Mouse (Mus musculus) limb, embryonic 12.5 days (tissue): ENCODE results near the gene Zfp451. TPM values are rescaled to one million over a fixed set of nuclear protein-coding genes. Genes with fewer than 3 reads are reported as not detected.

Experiments
- ATAC-seq: fragments of 200-750 bp; cut with Nextera tagmentation; 2 replicates; pipeline ENCODE4 v1.8.0; 2017; ENCODE audit warnings: low read depth, moderate TSS enrichment; ENCODE audit not compliant: insufficient number of reproducible peaks, insufficient read depth, low FRiP score, low TSS enrichment
- H3K27ac ChIP-seq: fragments of 300-500 bp; sonication (generic); 2 replicates; pipeline ENCODE4 v1.5.1; 2016; ENCODE audit warnings: mild to moderate bottlenecking, moderate library complexity
- H3K27me3 ChIP-seq: fragments of 300-500 bp; sonication (generic); 2 replicates; pipeline ENCODE4 v1.6.1; 2016; ENCODE audit warnings: mild to moderate bottlenecking, moderate library complexity
- H3K36me3 ChIP-seq: fragments of 300-500 bp; sonication (generic); 2 replicates; pipeline ENCODE4 v1.6.1; 2016; ENCODE audit warnings: mild to moderate bottlenecking, moderate library complexity
- H3K4me1 ChIP-seq: fragments of 300-500 bp; sonication (generic); replicated peaks from 2 replicates; pipeline ENCODE4 v1.6.1; 2016
- H3K4me2 ChIP-seq: fragments of 300-500 bp; sonication (generic); 2 replicates; pipeline ENCODE4 v1.6.1; 2016; ENCODE audit warnings: mild to moderate bottlenecking, moderate library complexity
- H3K4me3 ChIP-seq: fragments of 300-500 bp; sonication (generic); replicated peaks from 2 replicates; pipeline ENCODE4 v1.5.1; 2016; ENCODE audit warnings: mild to moderate bottlenecking
- H3K9ac ChIP-seq: fragments of 300-500 bp; sonication (generic); replicated peaks from 2 replicates; pipeline ENCODE4 v1.6.1; 2016; ENCODE audit warnings: mild to moderate bottlenecking, moderate library complexity
- H3K9me3 ChIP-seq: fragments of 300-500 bp; sonication (generic); 2 replicates; pipeline ENCODE4 v1.6.1; 2016; ENCODE audit warnings: mild to moderate bottlenecking, moderate library complexity
- WGBS: fragments of 180-500 bp; shearing (Covaris S2); methylation state at CpG from one replicate; pipeline ENCODE4 v1.1.7; 2016; 5-methylcytosine and 5-hydroxymethylcytosine counted together
- polyA plus RNA-seq: library from polyadenylated mRNA; unstranded; fragments of >200 nt; fragmentation: Nextera tagmentation; extraction: Ambion mirVana; gene quantifications from 2 replicates; pipeline ENCODE4 v1.2.1, GENCODE M21; 2016

Gene Zfp451
- polyA plus RNA-seq, 1 experiment from 2014 or later = 39.0 TPM

DNA sequence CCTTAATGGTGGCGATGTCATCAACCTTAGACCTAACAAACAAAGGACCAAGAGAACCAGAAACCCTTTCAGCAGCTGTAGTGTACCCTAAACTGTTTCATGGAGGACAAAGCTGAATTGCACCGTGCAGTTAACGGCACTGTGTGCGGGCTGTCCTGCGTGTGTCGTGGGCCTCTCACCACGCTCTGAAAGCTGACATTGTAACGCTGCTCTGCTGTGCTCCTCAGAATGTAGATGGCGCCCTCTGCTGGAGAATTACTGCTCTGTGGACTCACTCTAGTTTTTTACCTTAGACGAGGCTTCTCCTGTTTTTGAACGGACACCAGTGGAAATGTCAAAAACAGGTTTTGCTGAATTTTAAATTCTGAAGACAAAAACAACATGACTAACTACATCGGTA, 75.1 kb downstream of the Zfp451 start:
- Histone ChIP-seq H3K4me1 (no peaks in the 10 kb centered on the region), H3K9ac (no peak overlapping the region), H3K4me3 (no peak overlapping the region), H3K27me3 (no peaks in the 10 kb centered on the region), H3K36me3 (peaks cover 77% of the 10 kb centered on the region), H3K27ac (no peak overlapping the region), H3K9me3 (no peaks in the 10 kb centered on the region), H3K4me2 (no peak overlapping the region)
- ATAC-seq = no peak
- 37% methylated on average over 12 of the region's 12 CpGs for WGBS

GRCm38 (mm10) chr1:33738681-33739278, 75.6 kb downstream of the Zfp451 start:
- H3K4me3 ChIP-seq = no peak overlapping the region
- no peak overlapping the region for H3K27ac ChIP-seq
- 90% methylated on average over 11 of the region's 11 CpGs for WGBS
- H3K27me3 ChIP-seq = no peaks in the 10 kb centered on the region
- no peak for ATAC-seq
- no peaks in the 10 kb centered on the region for H3K9me3 ChIP-seq
- no peak overlapping the region for H3K9ac ChIP-seq
- H3K4me2 ChIP-seq = no peak overlapping the region
- peaks cover 77% of the 10 kb centered on the region for H3K36me3 ChIP-seq
- H3K4me1 ChIP-seq = no peaks in the 10 kb centered on the region

DNA sequence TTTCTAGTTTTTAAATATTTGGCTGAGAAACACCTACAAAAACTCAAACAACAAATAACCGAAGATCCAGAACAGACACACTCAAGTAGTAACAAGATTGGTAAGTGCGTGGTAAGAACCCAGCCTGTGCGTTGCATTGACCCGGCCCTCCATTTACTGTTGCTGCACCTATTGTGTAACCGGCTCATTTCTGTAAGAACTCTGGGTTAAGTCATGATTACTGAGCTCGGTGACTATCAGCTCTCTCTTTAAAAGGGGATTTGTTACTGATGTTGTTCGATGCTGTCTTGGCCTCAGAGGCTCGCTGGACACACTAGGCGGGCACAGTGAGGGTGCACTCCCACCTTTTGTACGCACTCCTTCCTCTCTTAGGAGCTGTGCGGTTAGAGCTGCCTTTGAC, 76.1 kb downstream of the Zfp451 start:
- no peaks in the 10 kb centered on the region for H3K9me3 ChIP-seq
- no peaks in the 10 kb centered on the region for H3K4me1 ChIP-seq
- ATAC-seq = no peak
- peaks cover 80% of the 10 kb centered on the region for H3K36me3 ChIP-seq
- no peak overlapping the region for H3K9ac ChIP-seq
- H3K27ac ChIP-seq = no peak overlapping the region
- no peak overlapping the region for H3K4me3 ChIP-seq
- H3K4me2 ChIP-seq = no peak overlapping the region
- H3K27me3 ChIP-seq = no peaks in the 10 kb centered on the region
- WGBS = 95% methylated on average over 11 of the region's 11 CpGs

DNA sequence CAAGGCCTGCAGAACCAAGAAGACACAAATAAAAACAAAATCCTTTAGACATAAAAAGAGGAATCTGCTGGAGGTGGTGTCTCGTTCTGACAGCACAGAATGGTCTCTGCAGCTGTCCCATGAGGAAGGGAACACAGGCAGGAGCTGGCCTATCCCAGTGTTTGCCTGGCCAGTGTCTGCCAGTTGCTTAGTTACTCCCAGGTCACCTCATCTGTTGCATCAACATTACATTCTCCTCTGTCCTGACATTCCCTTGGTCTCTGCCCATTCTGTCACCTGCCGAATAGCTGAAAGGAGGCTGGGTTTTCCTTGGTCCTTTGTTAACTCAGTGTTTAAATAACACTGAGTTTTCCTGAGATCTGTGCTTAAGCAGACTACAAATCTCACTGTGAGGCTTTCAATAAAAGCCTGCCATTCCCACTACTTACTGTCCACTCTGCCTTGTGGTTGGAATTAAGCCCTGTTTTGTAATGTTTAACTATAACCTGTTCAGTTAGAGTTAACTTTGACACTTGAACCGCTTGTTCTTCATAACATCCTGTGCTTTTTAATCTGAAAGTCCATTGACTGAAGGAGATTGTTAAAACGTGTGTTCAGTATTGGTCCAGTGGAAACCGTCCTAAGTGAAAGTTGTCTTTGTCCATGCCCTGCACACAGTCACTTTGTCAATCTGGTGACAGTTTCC, 80.3 kb downstream of the Zfp451 start:
- WGBS = 78% methylated on average over 5 of the region's 5 CpGs
- ATAC-seq = no peak

GRCm38 (mm10) chr1:33733044-33733443, 81.4 kb downstream of the Zfp451 start:
- Histone ChIP-seq H3K27ac (no peak overlapping the region), H3K36me3 (peaks cover 96% of the 10 kb centered on the region), H3K9ac (no peak overlapping the region; the same call in 1 of the 2 replicates), H3K9me3 (no peaks in the 10 kb centered on the region), H3K4me3 (no peak overlapping the region), H3K4me2 (no peak overlapping the region), H3K27me3 (no peaks in the 10 kb centered on the region), H3K4me1 (no peaks in the 10 kb centered on the region)
- no peak for ATAC-seq
- 88% methylated on average over 9 of the region's 9 CpGs for WGBS

More for the DNA sequence above, 80.3 kb downstream of the Zfp451 start:
- no peaks in the 10 kb centered on the region for H3K27me3 ChIP-seq
- H3K27ac ChIP-seq = no peak overlapping the region
- H3K9ac ChIP-seq = no peak overlapping the region
- H3K36me3 ChIP-seq = peaks cover 96% of the 10 kb centered on the region
- H3K4me3 ChIP-seq = no peak overlapping the region
- no peaks in the 10 kb centered on the region for H3K4me1 ChIP-seq
- H3K4me2 ChIP-seq = no peak overlapping the region
- H3K9me3 ChIP-seq = no peaks in the 10 kb centered on the region

DNA sequence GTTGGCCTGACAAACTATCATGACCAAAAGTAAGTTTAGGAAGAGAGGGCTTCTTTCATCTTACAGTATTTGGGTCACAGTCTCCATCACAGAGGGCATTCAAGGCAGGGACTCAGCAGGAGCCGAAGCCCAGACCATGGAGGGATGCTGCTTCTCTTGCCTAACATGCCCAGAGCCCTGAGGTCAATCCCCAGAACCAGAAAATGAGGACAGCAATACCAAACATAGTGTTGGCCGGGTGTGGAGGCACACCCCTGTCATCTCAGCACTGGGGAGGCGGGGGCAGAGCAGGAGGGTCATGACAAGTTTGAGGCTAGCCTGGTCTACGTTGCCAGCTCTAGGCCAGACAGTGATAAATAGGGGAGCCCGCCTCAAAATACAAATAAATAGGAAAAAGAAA, 89.3 kb downstream of the Zfp451 start:
- Histone ChIP-seq H3K9ac (no peak overlapping the region), H3K27me3 (no peaks in the 10 kb centered on the region), H3K36me3 (peaks cover 82% of the 10 kb centered on the region), H3K27ac (no peak overlapping the region), H3K4me1 (peaks cover 10% of the 10 kb centered on the region), H3K9me3 (no peaks in the 10 kb centered on the region), H3K4me2 (no peak overlapping the region), H3K4me3 (no peak overlapping the region)
- WGBS = 93% methylated on average over 5 of the region's 5 CpGs
- no peak for ATAC-seq

DNA sequence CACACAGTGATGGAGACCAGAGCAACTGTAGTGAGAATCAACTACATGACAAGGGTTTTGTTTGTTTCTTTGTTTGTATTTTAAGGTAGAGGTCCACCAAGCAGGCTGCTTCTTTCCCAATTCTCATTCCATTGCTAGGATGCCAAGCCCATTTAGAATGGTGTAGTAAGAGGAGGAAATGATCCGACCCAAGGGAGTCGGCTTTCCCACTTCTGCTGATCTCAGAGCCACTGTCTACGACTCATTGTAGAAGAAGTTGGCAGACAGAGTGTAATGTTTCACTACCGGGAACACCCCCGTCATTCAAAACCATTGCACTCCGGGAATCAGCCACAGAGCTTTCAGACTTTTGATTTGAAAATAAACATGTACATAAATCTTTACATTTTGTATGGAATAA, 89.9 kb downstream of the Zfp451 start:
- H3K4me3 ChIP-seq = no peak overlapping the region
- WGBS = 86% methylated on average over 6 of the region's 6 CpGs
- no peak overlapping the region for H3K9ac ChIP-seq
- no peak overlapping the region for H3K4me2 ChIP-seq
- no peak for ATAC-seq
- H3K36me3 ChIP-seq = peaks cover 76% of the 10 kb centered on the region
- peaks cover 10% of the 10 kb centered on the region for H3K4me1 ChIP-seq
- no peaks in the 10 kb centered on the region for H3K27me3 ChIP-seq
- H3K27ac ChIP-seq = no peak overlapping the region
- H3K9me3 ChIP-seq = no peaks in the 10 kb centered on the region

DNA sequence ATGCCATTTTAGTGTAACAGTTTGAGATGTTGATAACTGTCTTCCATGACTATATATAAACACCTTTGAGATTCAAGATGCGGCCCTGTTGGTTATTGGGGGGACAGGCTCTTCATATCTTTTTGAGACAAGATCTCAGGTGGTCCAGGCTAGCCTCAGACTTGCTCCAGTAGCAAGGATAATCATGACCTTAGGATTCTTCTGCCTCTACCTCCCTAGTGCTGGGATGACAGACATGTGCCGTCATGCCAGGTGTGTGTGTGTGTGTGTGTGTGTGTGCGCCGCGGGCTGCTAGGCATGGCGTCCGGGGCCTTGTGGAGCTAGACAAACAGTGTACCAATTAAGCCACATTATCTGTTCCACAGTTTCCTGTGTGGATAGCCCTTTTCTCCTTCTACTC, 93.4 kb downstream of the Zfp451 start:
- Histone ChIP-seq H3K9ac (peak overlapping the region; percentile 37; the same call in 1 of the 2 replicates), H3K4me2 (peak overlapping the region; percentile 55), H3K36me3 (peaks cover 44% of the 10 kb centered on the region), H3K27me3 (no peaks in the 10 kb centered on the region), H3K27ac (no peak overlapping the region), H3K4me1 (peaks cover 10% of the 10 kb centered on the region), H3K9me3 (no peaks in the 10 kb centered on the region), H3K4me3 (peak overlapping the region; percentile 86)
- ATAC-seq = no peak
- WGBS = 86% methylated on average over 7 of the region's 7 CpGs

GRCm38 (mm10) chr1:33720231-33720630, 94.2 kb downstream of the Zfp451 start:
- Histone ChIP-seq H3K9ac (peak overlapping the region; percentile 92), H3K9me3 (no peaks in the 10 kb centered on the region), H3K4me3 (peak overlapping the region; percentile 86), H3K27ac (peak overlapping the region; percentile 97), H3K27me3 (no peaks in the 10 kb centered on the region), H3K4me2 (peak overlapping the region; percentile 55), H3K36me3 (peaks cover 36% of the 10 kb centered on the region), H3K4me1 (peaks cover 10% of the 10 kb centered on the region)
- ATAC-seq = peak; percentile 78
- under 1% methylated on average over 40 of the region's 41 CpGs for WGBS

DNA sequence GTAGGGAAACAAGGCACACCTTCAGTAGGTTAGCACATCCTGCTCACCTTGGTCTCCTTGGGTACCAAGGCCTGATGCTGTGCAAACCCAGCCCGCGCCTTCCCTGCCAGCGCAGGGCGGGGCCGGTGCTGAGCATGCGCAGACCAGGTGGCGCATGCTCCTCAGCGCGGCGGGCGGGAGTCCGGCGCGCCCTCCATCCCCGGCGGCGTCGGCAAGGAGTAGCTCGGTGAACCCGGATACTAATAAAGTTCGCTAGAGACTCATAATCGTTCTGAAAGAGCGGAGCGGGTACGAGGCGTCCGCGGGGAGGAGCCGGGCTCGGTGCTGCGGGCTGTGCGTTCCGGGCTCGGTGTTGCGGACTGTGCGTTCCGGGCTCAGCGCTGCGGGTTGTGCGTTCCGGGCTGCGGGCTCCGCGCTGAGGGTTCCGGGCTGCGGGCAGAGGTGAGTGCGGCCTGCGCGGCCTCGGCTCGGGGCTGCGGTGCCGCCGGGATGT, 94.6 kb downstream of the Zfp451 start, which contains the start of gene Rab23:
Rab23 (plus strand) TSS at position 155 of the 493 bp plus-strand sequence.
- Histone ChIP-seq H3K4me2 (peak within 1 kb of the TSS; percentile 55), H3K9me3 (no peaks in the 10 kb centered on the region), H3K9ac (peak within 1 kb of the TSS; percentile 92), H3K27ac (peak within 1 kb of the TSS; percentile 97), H3K4me3 (peak within 1 kb of the TSS; percentile 86), H3K27me3 (no peaks in the 10 kb centered on the region), H3K36me3 (peaks cover 31% of the 10 kb centered on the region), H3K4me1 (peaks cover 10% of the 10 kb centered on the region)
- peak; percentile 94 for ATAC-seq
- WGBS = under 1% methylated on average over 54 of the region's 54 CpGs

DNA sequence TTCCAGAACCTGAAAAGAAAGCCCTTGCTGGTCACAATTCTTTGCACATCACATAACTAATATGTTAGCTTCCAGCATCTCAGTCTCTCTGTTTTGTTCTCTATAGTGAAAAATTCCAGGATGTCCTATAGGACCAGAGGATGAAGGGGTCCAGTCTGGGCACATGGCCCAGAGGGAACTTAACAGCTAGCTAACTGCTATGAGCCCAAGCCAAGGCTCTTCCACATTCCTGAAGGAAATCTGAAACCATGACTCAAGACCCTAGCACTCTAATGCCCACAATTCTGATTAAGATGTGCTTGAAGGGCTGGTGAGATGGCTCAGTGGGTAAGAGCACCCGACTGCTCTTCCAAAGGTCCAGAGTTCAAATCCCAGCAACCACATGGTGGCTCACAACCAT, 96.8 kb downstream of the Zfp451 start:
- H3K27ac ChIP-seq = no peak overlapping the region
- peaks cover 11% of the 10 kb centered on the region for H3K36me3 ChIP-seq
- no peak for ATAC-seq
- H3K27me3 ChIP-seq = no peaks in the 10 kb centered on the region
- no peaks in the 10 kb centered on the region for H3K9me3 ChIP-seq
- no peak overlapping the region for H3K4me2 ChIP-seq
- 80% methylated on average over 1 of the region's 1 CpGs for WGBS
- H3K9ac ChIP-seq = no peak overlapping the region
- no peak overlapping the region for H3K4me3 ChIP-seq
- peaks cover 10% of the 10 kb centered on the region for H3K4me1 ChIP-seq
